Mouse (Mus musculus) kidney, embryonic 15.5 days (tissue): ENCODE data around the gene Fam104a. TPM values are rescaled to one million over a fixed set of nuclear protein-coding genes. Genes with fewer than 3 reads are reported as not detected.

Experiments
- ATAC-seq: fragments of 200-750 bp; cut with Nextera tagmentation; replicated peaks from 2 replicates; pipeline ENCODE4 v1.8.0; 2017; ENCODE audit warnings: moderate TSS enrichment; ENCODE audit not compliant: low FRiP score
- H3K27ac ChIP-seq: fragments of 300-500 bp; sonication (generic); 2 replicates; pipeline ENCODE4 v1.5.1; 2015; ENCODE audit warnings: mild to moderate bottlenecking, inconsistent platforms
- H3K27me3 ChIP-seq: fragments of 300-500 bp; sonication (generic); 2 replicates; pipeline ENCODE4 v1.6.1; 2015; ENCODE audit warnings: inconsistent platforms
- H3K36me3 ChIP-seq: fragments of 300-500 bp; sonication (generic); 2 replicates; pipeline ENCODE4 v1.6.1; 2015; ENCODE audit warnings: inconsistent platforms
- H3K4me1 ChIP-seq: fragments of 300-500 bp; sonication (generic); 2 replicates; pipeline ENCODE4 v1.6.1; 2015; ENCODE audit warnings: inconsistent platforms
- H3K4me2 ChIP-seq: fragments of 300-500 bp; sonication (generic); 2 replicates; pipeline ENCODE4 v1.6.1; 2015; ENCODE audit warnings: moderate library complexity, mild to moderate bottlenecking, inconsistent platforms
- H3K4me3 ChIP-seq: fragments of 300-500 bp; sonication (generic); replicated peaks from 2 replicates; pipeline ENCODE4 v1.5.1; 2015; ENCODE audit warnings: mild to moderate bottlenecking, inconsistent platforms
- H3K9ac ChIP-seq: fragments of 300-500 bp; sonication (generic); 2 replicates; pipeline ENCODE4 v1.6.1; 2015; ENCODE audit warnings: mild to moderate bottlenecking, inconsistent platforms
- H3K9me3 ChIP-seq: fragments of 300-500 bp; sonication (generic); replicated peaks from 2 replicates; pipeline ENCODE4 v1.6.1; 2016; ENCODE audit warnings: inconsistent platforms
- WGBS: fragments of 180-500 bp; shearing (Covaris S2); methylation state at CpG from one replicate; pipeline ENCODE4 v1.1.7; 2015; ENCODE audit warnings: mixed read lengths; 5-methylcytosine and 5-hydroxymethylcytosine counted together
- polyA plus RNA-seq: library from polyadenylated mRNA; unstranded; fragments of >200 nt; fragmentation: Nextera tagmentation; extraction: Ambion mirVana; gene quantifications from 2 replicates; pipeline ENCODE4 v1.2.1, GENCODE M21; 2015

Fam104a gene
- polyA plus RNA-seq, 1 experiment from 2014 or later, result 44.4 TPM

- WGBS, result 6% methylated on average over 15 of the region's 15 CpGs
- 0 out of 2 replicates have a peak overlapping the region, but pooled peaks have one; percentile 31 for H3K4me2 ChIP-seq
- no peaks in the 10 kb centered on the region for H3K27me3 ChIP-seq
- no peak overlapping the region for H3K9ac ChIP-seq
- H3K4me1 ChIP-seq, result peaks cover 47% of the 10 kb centered on the region
- no peak for ATAC-seq
- no peak overlapping the region for H3K4me3 ChIP-seq
- H3K9me3 ChIP-seq, result no peaks in the 10 kb centered on the region
- no peak overlapping the region for H3K27ac ChIP-seq
- peaks cover 14% of the 10 kb centered on the region for H3K36me3 ChIP-seq
Observed at GRCm38 (mm10) chr11:113648152-113648551, 35.8 kb downstream of the Fam104a start.

- 91% methylated on average over 3 of the region's 3 CpGs for WGBS
- Histone ChIP-seq H3K27ac (no peak overlapping the region), H3K27me3 (no peaks in the 10 kb centered on the region)
Observed at GRCm38 (mm10) chr11:113645181-113645580, 38.8 kb downstream of the Fam104a start.

DNA sequence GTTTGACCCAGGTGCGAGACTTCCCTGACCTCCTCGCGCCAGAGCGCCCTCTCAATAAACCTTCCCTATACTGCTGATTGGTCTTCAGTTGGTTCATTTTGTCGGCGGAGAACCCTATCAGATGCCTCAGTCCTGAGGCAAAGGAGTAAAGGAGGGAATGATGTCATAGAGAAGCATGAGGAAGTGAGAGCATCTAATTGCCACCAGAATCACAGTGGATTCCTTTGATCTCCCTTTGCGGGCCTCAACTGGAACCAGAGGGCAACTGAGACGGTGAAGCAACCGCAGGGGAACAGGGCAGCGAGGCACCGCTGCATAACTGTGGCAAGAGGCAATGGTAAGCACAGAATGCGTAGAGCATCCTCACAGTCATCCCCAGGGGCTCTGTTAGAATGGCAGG, 45.3 kb downstream of the Fam104a start:
- no peaks in the 10 kb centered on the region for H3K27me3 ChIP-seq
- H3K27ac ChIP-seq, result no peak overlapping the region
- H3K9me3 ChIP-seq, result no peaks in the 10 kb centered on the region
- no peaks in the 10 kb centered on the region for H3K4me1 ChIP-seq
- WGBS, result 88% methylated on average over 12 of the region's 12 CpGs
- no peaks in the 10 kb centered on the region for H3K36me3 ChIP-seq
- H3K4me3 ChIP-seq, result no peak overlapping the region
- ATAC-seq, result no peak
- H3K4me2 ChIP-seq, result no peak overlapping the region
- no peak overlapping the region for H3K9ac ChIP-seq

More at GRCm38 (mm10) chr11:113645181-113645580, 38.8 kb downstream of the Fam104a start:
- Histone ChIP-seq H3K36me3 (no peaks in the 10 kb centered on the region), H3K4me1 (peaks cover 19% of the 10 kb centered on the region), H3K4me2 (no peak overlapping the region), H3K9ac (no peak overlapping the region), H3K9me3 (no peaks in the 10 kb centered on the region), H3K4me3 (no peak overlapping the region)
- ATAC-seq, result no peak

GRCm38 (mm10) chr11:113634699-113635121, 49.2 kb downstream of the Fam104a start:
- H3K9ac ChIP-seq, result no peak overlapping the region
- 70% methylated on average over 10 of the region's 10 CpGs for WGBS
- H3K27me3 ChIP-seq, result no peaks in the 10 kb centered on the region

DNA sequence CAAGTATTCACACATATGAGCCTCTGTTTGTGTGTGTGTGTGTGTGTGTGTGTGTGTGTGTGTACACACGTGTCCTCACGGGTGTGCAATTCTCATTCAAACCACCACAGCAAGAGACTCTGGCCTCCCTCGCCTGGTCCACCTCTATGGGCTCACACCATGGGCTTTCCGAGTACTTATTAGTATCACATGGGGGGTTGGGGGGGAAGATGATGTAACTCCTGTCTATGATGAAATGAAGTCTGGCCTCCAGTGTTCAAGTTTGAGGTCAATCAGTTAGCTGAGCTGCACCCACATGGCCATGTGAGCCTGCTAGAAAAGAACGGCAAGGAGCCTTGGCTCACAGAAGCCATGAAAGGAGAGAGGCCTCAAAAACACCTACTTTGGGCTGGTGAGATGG, 50.6 kb downstream of the Fam104a start:
- ATAC-seq, result no peak
- H3K4me3 ChIP-seq, result no peak overlapping the region
- H3K4me1 ChIP-seq, result peaks cover 7% of the 10 kb centered on the region; the same call in 1 of the 2 replicates
- no peaks in the 10 kb centered on the region for H3K9me3 ChIP-seq
- no peak overlapping the region for H3K4me2 ChIP-seq
- no peaks in the 10 kb centered on the region for H3K36me3 ChIP-seq
- H3K27ac ChIP-seq, result no peak overlapping the region
- WGBS, result 94% methylated on average over 5 of the region's 5 CpGs
- H3K27me3 ChIP-seq, result no peaks in the 10 kb centered on the region
- no peak overlapping the region for H3K9ac ChIP-seq

More at GRCm38 (mm10) chr11:113634699-113635121, 49.2 kb downstream of the Fam104a start:
- H3K9me3 ChIP-seq, result no peaks in the 10 kb centered on the region
- H3K27ac ChIP-seq, result no peak overlapping the region
- no peak for ATAC-seq
- no peak overlapping the region for H3K4me3 ChIP-seq
- no peak overlapping the region for H3K4me2 ChIP-seq
- H3K4me1 ChIP-seq, result peaks cover 7% of the 10 kb centered on the region; the same call in 1 of the 2 replicates
- no peaks in the 10 kb centered on the region for H3K36me3 ChIP-seq

GRCm38 (mm10) chr11:113632303-113632702, 51.7 kb downstream of the Fam104a start:
- no peak for ATAC-seq

DNA sequence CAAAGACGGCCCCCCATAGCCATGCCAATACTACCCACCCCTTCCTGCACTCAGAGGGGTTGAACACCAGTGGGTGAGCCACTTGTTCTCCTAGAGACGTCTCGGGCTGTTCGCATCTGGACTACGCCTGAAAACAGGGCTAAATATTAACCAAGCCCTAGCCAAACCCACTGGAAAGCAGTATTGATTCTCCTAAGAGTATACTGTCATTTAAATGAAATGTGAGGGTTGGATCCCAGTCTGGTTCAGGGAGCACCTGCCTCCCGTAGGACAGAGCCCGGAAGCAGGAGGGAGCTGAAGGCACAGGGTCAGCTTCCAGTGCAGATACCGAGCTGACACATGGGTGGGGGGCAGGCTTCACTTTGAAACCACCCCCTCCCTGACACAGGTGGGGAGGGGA, 52.1 kb downstream of the Fam104a start:
- no peak for ATAC-seq
- H3K4me1 ChIP-seq, result peaks cover 7% of the 10 kb centered on the region; the same call in 1 of the 2 replicates
- WGBS, result 61% methylated on average over 8 of the region's 8 CpGs
- no peak overlapping the region for H3K4me3 ChIP-seq
- H3K4me2 ChIP-seq, result no peak overlapping the region
- H3K9ac ChIP-seq, result no peak overlapping the region
- no peak overlapping the region for H3K27ac ChIP-seq
- H3K9me3 ChIP-seq, result no peaks in the 10 kb centered on the region
- H3K36me3 ChIP-seq, result no peaks in the 10 kb centered on the region
- no peaks in the 10 kb centered on the region for H3K27me3 ChIP-seq

More at GRCm38 (mm10) chr11:113632303-113632702, 51.7 kb downstream of the Fam104a start:
- H3K36me3 ChIP-seq, result no peaks in the 10 kb centered on the region
- no peak overlapping the region for H3K9ac ChIP-seq
- no peaks in the 10 kb centered on the region for H3K27me3 ChIP-seq
- H3K4me1 ChIP-seq, result peaks cover 7% of the 10 kb centered on the region; the same call in 1 of the 2 replicates
- H3K4me3 ChIP-seq, result no peak overlapping the region
- no peaks in the 10 kb centered on the region for H3K9me3 ChIP-seq
- WGBS, result 70% methylated on average over 7 of the region's 7 CpGs
- no peak overlapping the region for H3K27ac ChIP-seq
- H3K4me2 ChIP-seq, result no peak overlapping the region

GRCm38 (mm10) chr11:113631302-113631701, 52.7 kb downstream of the Fam104a start:
- no peak overlapping the region for H3K4me2 ChIP-seq
- H3K36me3 ChIP-seq, result no peaks in the 10 kb centered on the region
- no peak for ATAC-seq
- peaks cover 7% of the 10 kb centered on the region; the same call in 1 of the 2 replicates for H3K4me1 ChIP-seq
- H3K4me3 ChIP-seq, result no peak overlapping the region
- 73% methylated on average over 8 of the region's 8 CpGs for WGBS
- no peaks in the 10 kb centered on the region for H3K9me3 ChIP-seq
- no peak overlapping the region for H3K9ac ChIP-seq
- no peak overlapping the region for H3K27ac ChIP-seq
- no peaks in the 10 kb centered on the region for H3K27me3 ChIP-seq

DNA sequence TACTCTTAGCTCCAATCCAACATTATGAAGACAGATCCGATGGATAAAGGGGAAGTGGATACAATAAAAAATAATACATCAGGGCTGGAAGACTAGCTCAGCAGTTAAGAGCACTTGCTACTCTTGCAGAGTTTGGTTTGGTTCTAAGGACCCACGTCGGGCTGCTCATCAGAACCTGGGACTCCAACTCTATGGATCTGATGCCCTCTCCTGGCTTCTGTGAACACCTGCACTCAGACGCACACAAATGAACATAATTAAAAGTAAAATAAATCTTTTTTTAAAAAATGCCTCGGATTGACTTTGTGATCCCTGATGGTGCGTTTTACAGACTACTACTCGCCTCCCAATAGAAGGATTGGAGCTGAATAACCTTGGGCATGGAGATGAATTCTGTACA, 53.3 kb downstream of the Fam104a start:
- WGBS, result 58% methylated on average over 7 of the region's 7 CpGs
- Histone ChIP-seq H3K36me3 (no peaks in the 10 kb centered on the region), H3K27me3 (no peaks in the 10 kb centered on the region), H3K27ac (no peak overlapping the region), H3K9ac (no peak overlapping the region), H3K4me2 (no peak overlapping the region), H3K4me1 (peaks cover 7% of the 10 kb centered on the region; the same call in 1 of the 2 replicates), H3K4me3 (no peak overlapping the region), H3K9me3 (no peaks in the 10 kb centered on the region)
- ATAC-seq, result no peak

DNA sequence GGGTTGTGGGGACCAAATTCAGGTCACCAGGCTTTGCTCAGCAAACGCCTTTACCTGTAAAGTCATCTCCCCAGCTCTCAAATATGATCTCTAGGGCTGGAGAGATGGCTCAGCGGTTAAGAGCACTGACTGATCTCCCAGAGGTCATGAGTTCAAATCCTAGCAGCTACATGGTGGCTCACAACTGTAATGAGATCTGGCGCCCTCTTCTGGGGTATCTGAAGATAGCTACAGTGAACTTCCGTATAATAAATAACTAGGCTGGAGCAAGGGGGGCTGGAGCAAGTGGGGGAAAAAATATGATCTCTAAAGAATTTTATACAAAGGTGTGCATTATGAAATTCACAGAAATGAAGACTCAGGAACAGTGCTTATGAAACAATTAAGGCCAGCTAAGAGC, 56.2 kb downstream of the Fam104a start:
- WGBS, result 52% methylated on average over 4 of the region's 4 CpGs
- H3K27me3 ChIP-seq, result no peaks in the 10 kb centered on the region
- H3K36me3 ChIP-seq, result no peaks in the 10 kb centered on the region
- no peak overlapping the region for H3K4me2 ChIP-seq
- no peak for ATAC-seq
- H3K4me1 ChIP-seq, result peaks cover 7% of the 10 kb centered on the region; the same call in 1 of the 2 replicates
- H3K9me3 ChIP-seq, result no peaks in the 10 kb centered on the region
- H3K9ac ChIP-seq, result no peak overlapping the region
- no peak overlapping the region for H3K27ac ChIP-seq
- H3K4me3 ChIP-seq, result no peak overlapping the region

- H3K9me3 ChIP-seq, result no peaks in the 10 kb centered on the region
- peaks cover 2% of the 10 kb centered on the region; the same call in 1 of the 2 replicates for H3K4me1 ChIP-seq
- no peak for ATAC-seq
- H3K27me3 ChIP-seq, result peaks cover 16% of the 10 kb centered on the region
- H3K4me3 ChIP-seq, result no peak overlapping the region
- H3K36me3 ChIP-seq, result no peaks in the 10 kb centered on the region
- 91% methylated on average over 18 of the region's 18 CpGs for WGBS
- no peak overlapping the region for H3K4me2 ChIP-seq
- no peak overlapping the region for H3K9ac ChIP-seq
- H3K27ac ChIP-seq, result no peak overlapping the region
Observed at GRCm38 (mm10) chr11:113625437-113625836, 58.5 kb downstream of the Fam104a start.

- H3K27me3 ChIP-seq, result peaks cover 41% of the 10 kb centered on the region
- no peak overlapping the region for H3K27ac ChIP-seq
- H3K36me3 ChIP-seq, result no peaks in the 10 kb centered on the region
- no peak overlapping the region for H3K4me3 ChIP-seq
- WGBS, result 85% methylated on average over 4 of the region's 4 CpGs
- H3K4me1 ChIP-seq, result peaks cover 34% of the 10 kb centered on the region
- no peak for ATAC-seq
- no peak overlapping the region for H3K9ac ChIP-seq
- no peak overlapping the region for H3K4me2 ChIP-seq
- H3K9me3 ChIP-seq, result no peaks in the 10 kb centered on the region
Observed at GRCm38 (mm10) chr11:113622028-113622427, 61.9 kb downstream of the Fam104a start.

- no peak overlapping the region for H3K4me2 ChIP-seq
- no peak overlapping the region for H3K27ac ChIP-seq
- H3K9ac ChIP-seq, result no peak overlapping the region
- H3K9me3 ChIP-seq, result no peaks in the 10 kb centered on the region
- no peaks in the 10 kb centered on the region for H3K36me3 ChIP-seq
- 55% methylated on average over 2 of the region's 2 CpGs for WGBS
- H3K27me3 ChIP-seq, result peaks cover 41% of the 10 kb centered on the region
- ATAC-seq, result no peak
- no peak overlapping the region for H3K4me3 ChIP-seq
- peaks cover 34% of the 10 kb centered on the region for H3K4me1 ChIP-seq
Observed at GRCm38 (mm10) chr11:113621001-113621400, 63.0 kb downstream of the Fam104a start.
